ENCODE assay signal across 8 mouse cellular contexts in genomic region chr15:98510438-98511385, GRCm38 (mm10). TPM values are rescaled to one million over a fixed set of nuclear protein-coding genes. Genes with fewer than 3 reads are reported as not detected.
DNase-seq lines count a peak whose midpoint lies in the region; ATAC-seq and TF ChIP-seq lines count a peak whose summit lies in the region.

No protein-coding gene starts in this region.

- no peaks in the 10 kb centered on the region for H3K4me1 ChIP-seq in ES-Bruce4 (ENCODE audit: control insufficient read depth, insufficient read depth, low read length)
- peaks cover 24% of the 10 kb centered on the region for H3K4me1 ChIP-seq in heart, embryonic 15.5 days (replicated peaks)
- peaks cover 14% of the 10 kb centered on the region for H3K4me1 ChIP-seq in lung, embryonic 15.5 days

- TF ChIP-seq POLR2A in ES-Bruce4 (IDR thresholded peaks at IDR 0.05; ENCODE audit: insufficient read depth, low read length), result no peak

- peak; percentile 84 for ATAC-seq in erythroid progenitor cell, adult 5-6 weeks (replicated peaks; ENCODE audit: low FRiP score, poor library complexity, severe bottlenecking)
- peak; percentile 23; the same call in 1 of the 2 replicates for ATAC-seq in heart, embryonic 15.5 days (replicated peaks; ENCODE audit: insufficient number of reproducible peaks, insufficient read depth, low FRiP score, low read depth)
- peak; percentile 25; the same call in 1 of the 2 replicates for ATAC-seq in lung, embryonic 15.5 days (ENCODE audit: borderline replicate concordance, extremely low read depth, low FRiP score, low TSS enrichment)
- peak; percentile 74 for ATAC-seq in neutrophil, adult 5-6 weeks (ENCODE audit: extremely low read depth, insufficient number of reproducible peaks, low FRiP score, poor library complexity, severe bottlenecking)

- no peaks in the 10 kb centered on the region for H3K9me3 ChIP-seq in ES-Bruce4 (replicated peaks; ENCODE audit: control insufficient read depth, insufficient read depth, low read length, poor library complexity, severe bottlenecking)
- no peaks in the 10 kb centered on the region for H3K9me3 ChIP-seq in heart, embryonic 15.5 days (replicated peaks)
- no peaks in the 10 kb centered on the region for H3K9me3 ChIP-seq in lung, embryonic 15.5 days

- peak overlapping the region; percentile 42 for H3K4me3 ChIP-seq in ES-Bruce4 (ENCODE audit: low read depth, low read length)
- H3K4me3 ChIP-seq in heart, embryonic 15.5 days, result peak overlapping the region; percentile 34
- H3K4me3 ChIP-seq in lung, embryonic 15.5 days, result peak overlapping the region; percentile 21; the same call in 1 of the 2 replicates

- peak; percentile 14 for DNase-seq in brain, embryonic 18.5 days (ENCODE audit: low read depth, low spot score)
- DNase-seq in kidney, postnatal 4 days, result peak; percentile 87 to 88
- DNase-seq in thymus, postnatal 0 days (ENCODE audit: low spot score), result peak; percentile 91

- no peaks in the 10 kb centered on the region for H3K36me3 ChIP-seq in ES-Bruce4 (ENCODE audit: control insufficient read depth, insufficient read depth, low read length, poor library complexity, severe bottlenecking)
- no peaks in the 10 kb centered on the region for H3K36me3 ChIP-seq in heart, embryonic 15.5 days
- H3K36me3 ChIP-seq in lung, embryonic 15.5 days, result no peaks in the 10 kb centered on the region

- H3K27ac ChIP-seq in ES-Bruce4 (ENCODE audit: insufficient read depth, low read length), result no peak overlapping the region
- peak overlapping the region; percentile 17 for H3K27ac ChIP-seq in heart, embryonic 15.5 days
- H3K27ac ChIP-seq in lung, embryonic 15.5 days, result no peak overlapping the region

- H3K4me2 ChIP-seq in heart, embryonic 15.5 days, result peak overlapping the region; percentile 63
- H3K4me2 ChIP-seq in lung, embryonic 15.5 days, result peak overlapping the region; percentile 58

- H3K27me3 ChIP-seq in ES-Bruce4 (ENCODE audit: control insufficient read depth, insufficient read depth, low read length, poor library complexity, severe bottlenecking), result no peaks in the 10 kb centered on the region
- no peaks in the 10 kb centered on the region for H3K27me3 ChIP-seq in heart, embryonic 15.5 days
- no peaks in the 10 kb centered on the region for H3K27me3 ChIP-seq in lung, embryonic 15.5 days

- peak; percentile 91 for TF ChIP-seq CTCF in ES-Bruce4 (IDR thresholded peaks at IDR 0.05; ENCODE audit: low read depth, low read length)

- 24% methylated on average over 25 of the region's 25 CpGs for WGBS in heart, embryonic 15.5 days
- WGBS in lung, embryonic 15.5 days, result 24% methylated on average over 25 of the region's 25 CpGs

- no peak for TF ChIP-seq EP300 in ES-Bruce4 (IDR thresholded peaks at IDR 0.05; ENCODE audit: insufficient read depth, low read depth, low read length)

- H3K9ac ChIP-seq in ES-Bruce4 (ENCODE audit: low read depth, poor library complexity, severe bottlenecking), result no peak overlapping the region
- H3K9ac ChIP-seq in heart, embryonic 15.5 days, result no peak overlapping the region
- H3K9ac ChIP-seq in lung, embryonic 15.5 days, result 0 out of 2 replicates have a peak overlapping the region, but pooled peaks have one; percentile 19

RNA-seq across cellular contexts. Expression of gene Olfr279, which starts 18.5 kb away (rescaled TPM):
- polyA plus RNA-seq in ES-Bruce4 (2011; ENCODE audit: insufficient read depth, insufficient read length, low read depth, missing spikeins), result 0.10 TPM in 1 of 2 replicates, not detected in the other
- not detected in 2 replicates for total RNA-seq in erythroid progenitor cell, adult 5-6 weeks (2015; ENCODE audit: low replicate concordance)
- not detected in 2 replicates for total RNA-seq in erythroid progenitor cell, adult 5-6 weeks (2017; ENCODE audit: low replicate concordance)
- polyA plus RNA-seq in heart, embryonic 15.5 days (2015; fragmentation: Nextera tagmentation; extraction: Ambion mirVana), result not detected in 2 replicates
- polyA plus RNA-seq in lung, embryonic 15.5 days (2015; fragmentation: Nextera tagmentation; extraction: Ambion mirVana), result not detected in 2 replicates
- total RNA-seq in neutrophil, adult 5-6 weeks (2017), result not detected in 2 replicates
- not detected in 2 replicates for polyA plus RNA-seq in thymus, postnatal 0 days (2015; fragmentation: Nextera tagmentation; extraction: Ambion mirVana)

RNA-seq across cellular contexts. Expression of gene Kansl2, which starts 23.4 kb away (rescaled TPM):
- 116 and 119 TPM in 2 replicates for polyA plus RNA-seq in ES-Bruce4 (2011; ENCODE audit: insufficient read depth, insufficient read length, low read depth, missing spikeins)
- 15.5 and 19.7 TPM in 2 replicates for total RNA-seq in erythroid progenitor cell, adult 5-6 weeks (2015; ENCODE audit: low replicate concordance)
- total RNA-seq in erythroid progenitor cell, adult 5-6 weeks (2017; ENCODE audit: low replicate concordance), result 11.5 and 18.0 TPM in 2 replicates
- 70.0 and 81.2 TPM in 2 replicates for polyA plus RNA-seq in heart, embryonic 15.5 days (2015; fragmentation: Nextera tagmentation; extraction: Ambion mirVana)
- polyA plus RNA-seq in lung, embryonic 15.5 days (2015; fragmentation: Nextera tagmentation; extraction: Ambion mirVana), result 112 TPM in 2 replicates
- 39.3 and 42.1 TPM in 2 replicates for total RNA-seq in neutrophil, adult 5-6 weeks (2017)
- polyA plus RNA-seq in thymus, postnatal 0 days (2015; fragmentation: Nextera tagmentation; extraction: Ambion mirVana), result 98.8 and 108 TPM in 2 replicates

RNA-seq across cellular contexts. Expression of gene Lalba, which starts 28.2 kb away (rescaled TPM):
- polyA plus RNA-seq in ES-Bruce4 (2011; ENCODE audit: insufficient read depth, insufficient read length, low read depth, missing spikeins), result not detected in 2 replicates
- not detected in 2 replicates for total RNA-seq in erythroid progenitor cell, adult 5-6 weeks (2015; ENCODE audit: low replicate concordance)
- total RNA-seq in erythroid progenitor cell, adult 5-6 weeks (2017; ENCODE audit: low replicate concordance), result not detected in 2 replicates
- not detected in 2 replicates for polyA plus RNA-seq in heart, embryonic 15.5 days (2015; fragmentation: Nextera tagmentation; extraction: Ambion mirVana)
- 0.21 and 0.40 TPM in 2 replicates for polyA plus RNA-seq in lung, embryonic 15.5 days (2015; fragmentation: Nextera tagmentation; extraction: Ambion mirVana)
- total RNA-seq in neutrophil, adult 5-6 weeks (2017), result not detected in 2 replicates
- 0.18 TPM in 1 of 2 replicates, not detected in the other for polyA plus RNA-seq in thymus, postnatal 0 days (2015; fragmentation: Nextera tagmentation; extraction: Ambion mirVana)

RNA-seq across cellular contexts. Expression of gene OR5BS1P, which starts 41.0 kb away (rescaled TPM):
- not detected in 2 replicates for polyA plus RNA-seq in ES-Bruce4 (2011; ENCODE audit: insufficient read depth, insufficient read length, low read depth, missing spikeins)
- not detected in 2 replicates for total RNA-seq in erythroid progenitor cell, adult 5-6 weeks (2015; ENCODE audit: low replicate concordance)
- total RNA-seq in erythroid progenitor cell, adult 5-6 weeks (2017; ENCODE audit: low replicate concordance), result not detected in 2 replicates
- not detected in 2 replicates for polyA plus RNA-seq in heart, embryonic 15.5 days (2015; fragmentation: Nextera tagmentation; extraction: Ambion mirVana)
- not detected in 2 replicates for polyA plus RNA-seq in lung, embryonic 15.5 days (2015; fragmentation: Nextera tagmentation; extraction: Ambion mirVana)
- not detected in 2 replicates for total RNA-seq in neutrophil, adult 5-6 weeks (2017)
- 0.03 TPM in 1 of 2 replicates, not detected in the other for polyA plus RNA-seq in thymus, postnatal 0 days (2015; fragmentation: Nextera tagmentation; extraction: Ambion mirVana)

RNA-seq across cellular contexts. Expression of gene Olfr281, which starts 58.3 kb away (rescaled TPM):
- not detected in 2 replicates for polyA plus RNA-seq in ES-Bruce4 (2011; ENCODE audit: insufficient read depth, insufficient read length, low read depth, missing spikeins)
- not detected in 2 replicates for total RNA-seq in erythroid progenitor cell, adult 5-6 weeks (2015; ENCODE audit: low replicate concordance)
- not detected in 2 replicates for total RNA-seq in erythroid progenitor cell, adult 5-6 weeks (2017; ENCODE audit: low replicate concordance)
- not detected in 2 replicates for polyA plus RNA-seq in heart, embryonic 15.5 days (2015; fragmentation: Nextera tagmentation; extraction: Ambion mirVana)
- not detected in 2 replicates for polyA plus RNA-seq in lung, embryonic 15.5 days (2015; fragmentation: Nextera tagmentation; extraction: Ambion mirVana)
- total RNA-seq in neutrophil, adult 5-6 weeks (2017), result 0.12 TPM in 1 of 2 replicates, not detected in the other
- polyA plus RNA-seq in thymus, postnatal 0 days (2015; fragmentation: Nextera tagmentation; extraction: Ambion mirVana), result not detected in 2 replicates

Comparison
In these comparisons a context has a peak if more than half of its experiments do, and no peak if none do; other contexts are left out.
1. DNase-seq: peak in every context shown above with its lines; median percentile 91 in thymus, postnatal 0 days; 88 in kidney, postnatal 4 days; 14 in brain, embryonic 18.5 days.
2. ATAC-seq: peak in every context shown above with its lines; median percentile 84 in erythroid progenitor cell, adult 5-6 weeks; 74 in neutrophil, adult 5-6 weeks; 25 in lung, embryonic 15.5 days; 23 in heart, embryonic 15.5 days.